Mouse (Mus musculus) urinary bladder, postnatal 10 days (tissue): Measurements from ENCODE around the gene Sulf2.

ENCODE experiments used
- DNase-seq: peaks from one replicate; pipeline ENCODE4 v3.0.0; 2022; ENCODE audit warnings: low spot score

The Sulf2 gene

DNA sequence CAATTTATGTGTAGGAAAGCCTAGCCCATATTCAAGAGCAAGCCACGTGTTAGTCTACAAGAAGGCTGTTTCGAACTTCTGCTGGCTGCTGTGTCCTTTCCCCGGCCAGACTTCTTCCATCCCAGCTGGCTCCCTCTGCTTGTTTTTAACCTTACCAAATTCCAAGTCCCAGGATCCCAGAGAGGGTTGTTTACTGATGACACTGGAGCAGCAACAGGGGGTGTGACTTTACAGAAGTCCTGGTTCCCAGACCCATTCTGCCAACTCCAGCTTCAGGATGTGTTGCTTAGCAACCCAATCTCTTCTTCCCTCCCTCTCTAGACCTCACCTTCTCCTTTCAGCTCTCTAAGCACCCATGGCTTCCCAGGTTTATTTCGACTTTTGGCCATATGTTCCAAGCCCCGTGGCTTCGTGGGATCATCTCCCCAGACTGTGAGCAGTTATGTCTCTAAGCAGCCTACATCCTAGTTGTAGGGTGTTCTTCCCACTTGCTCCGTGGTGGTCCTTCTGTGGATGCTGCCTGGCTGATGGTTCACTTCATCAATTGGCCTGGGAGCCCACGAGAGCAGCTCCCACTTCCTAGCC lies 20.2 kb upstream of the Sulf2 start:
- DNase-seq: no peak

DNA sequence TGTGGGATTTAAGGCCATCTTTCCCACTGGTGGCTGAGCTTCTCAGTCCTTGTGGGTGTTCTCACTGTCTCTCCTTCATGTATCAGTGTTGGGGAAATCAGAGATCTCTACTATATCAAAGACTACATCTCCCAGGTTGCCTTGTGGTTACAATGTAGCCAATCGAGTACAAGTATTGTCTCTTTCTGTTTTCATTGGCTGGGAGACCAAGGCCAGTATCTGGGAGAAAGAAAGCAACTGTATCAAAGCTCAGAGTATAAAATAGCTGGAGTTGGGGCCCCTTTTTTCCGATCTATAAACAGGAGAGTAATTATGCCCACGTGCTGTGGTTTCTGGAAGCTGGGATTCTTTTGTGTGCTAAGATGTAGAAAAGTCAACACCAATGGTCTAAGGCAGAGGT lies 19.7 kb upstream of the Sulf2 start:
- DNase-seq: no peak

DNA sequence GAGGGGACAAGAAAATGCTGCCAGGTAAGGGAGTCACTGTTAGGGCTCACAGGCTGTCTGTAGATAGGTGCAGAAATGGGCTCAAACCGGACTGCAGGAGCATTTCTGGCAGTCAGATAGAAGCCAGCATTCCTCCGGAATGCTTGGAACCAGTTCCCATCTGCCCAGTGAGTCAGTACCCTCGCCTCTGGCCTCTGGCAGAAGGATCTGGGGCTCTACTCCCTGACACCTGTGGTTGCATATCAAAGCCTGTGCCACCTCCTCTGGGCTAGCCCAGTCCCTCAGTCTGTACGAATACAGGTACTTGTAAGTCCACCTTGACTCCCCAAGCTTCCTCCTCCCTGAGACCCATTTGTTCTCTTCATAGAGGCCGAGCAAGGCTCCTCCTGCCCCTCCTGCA lies 17.7 kb upstream of the Sulf2 start:
- DNase-seq: no peak

DNA sequence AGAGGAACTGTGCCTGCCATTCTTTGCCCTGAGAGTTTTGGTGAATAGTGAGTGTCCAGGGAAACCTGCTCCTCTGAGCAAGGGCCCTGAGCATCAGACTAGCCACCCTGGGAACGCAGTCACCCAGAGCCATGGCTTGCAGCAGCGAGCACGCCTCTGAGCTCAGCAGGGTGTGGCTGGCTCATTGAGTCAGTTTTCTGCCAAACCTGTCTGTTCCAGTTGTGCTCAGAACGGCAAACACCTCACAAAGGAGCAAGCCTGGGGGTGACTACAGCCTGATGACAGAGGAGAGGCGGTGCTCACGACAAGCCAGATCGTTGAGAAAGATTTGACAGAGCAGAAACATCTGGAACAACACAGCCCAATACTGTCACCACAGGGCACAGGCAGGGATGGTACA lies 14.7 kb upstream of the Sulf2 start:
- no peak for DNase-seq

DNA sequence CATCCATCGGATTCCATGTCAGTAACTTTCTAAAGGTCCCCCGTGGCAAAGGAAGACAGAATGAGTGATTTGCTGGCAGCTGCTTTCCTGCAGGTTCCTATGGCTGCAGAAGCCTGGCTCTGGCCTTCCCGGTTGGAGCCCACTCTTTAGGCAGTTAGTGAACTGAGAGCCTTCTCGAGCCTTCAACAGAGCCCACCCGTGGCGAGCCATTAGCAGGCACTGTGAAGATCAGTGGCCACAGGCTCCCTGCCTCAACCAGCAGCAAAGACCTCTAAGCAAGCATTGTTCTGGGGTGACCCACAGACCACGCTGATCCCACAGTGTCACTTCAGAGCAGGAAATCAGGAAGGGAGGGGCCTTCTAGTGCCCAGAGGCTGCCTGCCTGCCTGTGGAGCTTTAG lies 13.4 kb upstream of the Sulf2 start:
- DNase-seq: no peak

DNA sequence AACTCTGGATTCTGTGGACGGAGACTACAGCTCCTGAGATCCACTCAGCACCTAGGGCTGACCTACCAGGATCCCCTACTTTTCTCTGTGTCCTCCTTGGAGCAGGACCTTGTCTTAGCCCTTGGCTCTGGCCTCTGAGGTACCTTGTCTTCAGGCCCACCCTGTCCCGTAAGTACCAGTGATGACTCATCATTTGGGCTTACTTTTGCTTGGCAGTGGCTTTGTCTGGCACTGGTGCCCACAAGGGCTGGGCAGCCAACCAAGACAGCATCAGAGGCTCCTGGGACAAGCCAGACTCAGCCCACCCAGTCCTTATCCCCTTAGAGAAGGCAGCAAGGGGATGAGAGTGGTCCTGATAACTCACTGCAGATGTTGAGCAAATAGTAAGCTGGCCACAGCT lies 11.9 kb upstream of the Sulf2 start:
- DNase-seq: no peak

DNA sequence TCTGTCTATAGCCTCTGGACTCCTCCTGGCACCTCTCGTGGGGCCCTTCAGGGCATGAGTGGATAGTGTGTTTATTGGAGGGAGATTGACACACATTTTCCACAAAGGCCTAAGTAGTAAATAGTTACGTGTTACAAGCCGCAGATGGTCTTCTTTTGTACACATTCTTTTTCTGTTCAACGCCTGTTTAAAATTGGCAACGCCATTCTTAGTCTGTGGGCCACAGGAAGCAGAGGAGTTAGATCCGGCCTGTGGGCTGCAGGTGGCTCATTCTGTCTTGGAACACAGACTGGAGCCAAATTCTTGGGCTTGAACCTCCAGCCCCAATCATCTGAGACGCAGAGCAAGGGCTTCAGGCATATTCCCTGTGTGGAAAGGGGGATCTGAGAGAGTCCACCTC lies 9.9 kb upstream of the Sulf2 start:
- DNase-seq: no peak

DNA sequence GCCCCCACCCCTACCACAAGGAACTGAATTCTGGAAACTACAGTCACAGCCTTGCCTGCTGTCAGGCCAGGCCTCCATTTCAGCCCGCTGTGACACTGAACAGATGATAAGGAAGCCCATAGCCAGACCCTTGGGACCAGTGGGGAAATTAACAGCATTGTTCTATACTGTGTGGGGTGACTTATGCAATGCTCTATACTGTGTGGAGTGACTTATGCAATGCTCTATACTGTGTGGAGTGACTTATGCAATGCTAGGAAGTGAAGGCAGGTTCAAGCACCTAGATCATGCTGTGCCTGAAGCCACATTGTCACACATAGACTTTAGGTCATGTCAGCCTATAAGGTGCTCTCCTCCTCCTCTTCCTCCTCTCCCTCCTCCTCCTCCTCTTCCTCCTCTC lies 9.1 kb upstream of the Sulf2 start:
- no peak for DNase-seq

DNA sequence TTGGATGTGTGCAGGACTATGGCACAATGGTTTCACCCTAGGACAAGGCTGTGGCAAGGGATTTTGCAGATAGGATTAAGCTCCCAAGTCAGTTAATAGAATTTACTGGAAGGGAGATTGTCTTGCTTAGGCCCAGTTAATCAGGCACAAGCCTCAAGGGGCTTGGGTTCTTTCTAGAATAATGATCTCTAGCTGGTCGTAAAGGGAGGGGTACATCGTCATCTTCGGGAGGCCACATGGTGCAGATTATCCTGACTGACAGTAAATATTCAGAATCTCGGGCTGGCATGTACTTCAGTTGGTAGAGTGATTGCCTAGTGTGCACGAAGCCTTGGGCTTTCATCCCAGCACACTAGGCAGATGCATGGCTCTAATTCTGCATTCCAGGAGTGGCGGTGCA lies 8.5 kb upstream of the Sulf2 start:
- no peak for DNase-seq

DNA sequence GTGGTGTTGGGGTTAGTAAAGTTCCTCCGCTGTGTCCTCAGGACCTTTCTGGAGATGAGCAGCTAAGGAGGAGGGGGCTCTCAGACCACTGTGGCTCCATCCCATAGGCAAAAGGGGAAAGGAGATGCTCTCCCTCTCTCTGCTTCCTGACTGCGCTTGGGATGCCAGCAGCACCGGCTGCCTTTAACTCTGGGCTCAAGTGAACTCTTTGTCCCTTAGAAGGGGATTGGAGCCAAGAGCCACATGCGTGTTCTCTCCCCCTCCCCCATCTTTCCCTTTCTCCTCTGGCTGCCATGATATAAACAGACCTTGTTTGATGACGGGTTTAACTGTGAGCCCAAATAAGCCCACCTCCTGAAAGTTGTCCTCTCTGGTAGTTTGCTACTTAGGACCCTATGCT lies 7.8 kb upstream of the Sulf2 start:
- DNase-seq: no peak

DNA sequence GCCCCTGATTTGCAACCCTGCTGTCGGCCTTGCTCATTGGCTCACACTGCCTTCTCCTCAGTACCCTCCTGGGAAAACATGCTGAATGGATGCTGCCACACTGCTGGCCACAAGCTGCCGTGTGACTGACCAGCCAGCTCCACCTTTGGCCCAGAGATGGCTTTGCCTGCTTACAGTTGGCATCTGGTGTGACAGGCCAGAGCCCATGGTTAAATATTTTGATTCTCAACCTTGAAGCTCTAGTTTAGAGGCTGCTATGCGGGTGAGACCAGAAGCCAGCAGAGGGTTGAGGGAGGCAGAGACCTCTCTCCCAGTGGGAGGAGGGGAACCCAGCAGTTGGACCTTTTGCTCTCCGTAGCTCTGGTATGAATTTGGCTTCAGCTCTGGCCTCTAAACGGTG lies 6.7 kb upstream of the Sulf2 start:
- DNase-seq: no peak

DNA sequence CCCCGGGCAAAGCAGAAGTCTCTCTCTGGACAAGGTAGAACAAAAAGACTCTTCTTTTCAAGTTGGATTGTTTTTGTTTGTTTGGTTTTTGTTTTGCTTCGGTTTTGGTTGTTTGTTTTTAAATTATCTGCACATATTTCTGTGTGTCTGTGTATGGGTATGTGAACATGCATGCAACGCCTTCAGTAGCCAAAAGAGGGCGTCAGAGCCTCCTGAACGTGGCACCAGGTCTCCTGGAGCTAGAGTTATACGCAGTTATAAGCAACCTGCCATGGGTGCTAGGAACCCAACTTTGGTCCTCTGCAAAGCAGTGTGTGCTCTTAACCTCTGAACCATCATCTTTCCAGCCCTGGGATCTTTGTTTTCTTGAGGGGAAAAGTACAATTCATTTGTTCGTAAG lies 3.8 kb upstream of the Sulf2 start:
- DNase-seq: no peak

DNA sequence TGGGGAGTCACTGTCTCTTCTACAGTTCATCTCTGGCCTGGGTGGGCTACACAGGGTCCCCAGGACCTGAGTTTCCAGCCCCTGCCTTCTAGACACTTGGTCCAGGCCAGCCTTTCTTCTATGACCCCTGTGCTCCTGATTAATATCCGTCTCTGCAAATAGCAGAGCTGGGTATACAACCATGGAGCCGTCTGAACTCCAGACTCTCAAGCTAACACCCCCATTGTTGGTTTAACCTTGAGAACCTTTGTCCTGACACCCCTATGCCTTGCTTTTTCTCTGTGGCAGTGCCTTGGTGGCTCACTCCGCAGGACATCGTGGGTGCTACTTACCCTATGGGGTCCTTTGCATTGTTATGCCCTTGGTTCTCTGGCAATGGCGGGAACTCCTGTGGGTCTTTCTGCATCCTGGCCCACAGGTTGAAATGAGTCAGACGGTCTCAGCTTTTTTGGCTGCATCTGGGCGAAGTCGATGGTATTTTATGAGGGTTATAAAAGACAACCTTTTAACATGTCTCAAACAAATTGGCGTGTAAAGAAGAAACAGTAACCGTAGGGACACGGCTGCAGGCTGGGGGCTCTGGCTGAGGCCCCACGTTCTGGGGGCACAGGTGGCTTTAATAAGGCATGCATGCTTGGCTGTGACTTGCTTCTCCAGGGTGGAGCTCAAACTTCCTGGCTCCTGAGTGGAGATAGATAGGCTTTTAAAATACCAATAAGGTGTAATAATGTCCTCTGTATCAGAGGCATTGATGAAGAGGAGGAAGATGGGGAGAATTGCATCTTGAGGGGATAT lies 2.5 kb upstream of the Sulf2 start:
- DNase-seq: no peak

DNA sequence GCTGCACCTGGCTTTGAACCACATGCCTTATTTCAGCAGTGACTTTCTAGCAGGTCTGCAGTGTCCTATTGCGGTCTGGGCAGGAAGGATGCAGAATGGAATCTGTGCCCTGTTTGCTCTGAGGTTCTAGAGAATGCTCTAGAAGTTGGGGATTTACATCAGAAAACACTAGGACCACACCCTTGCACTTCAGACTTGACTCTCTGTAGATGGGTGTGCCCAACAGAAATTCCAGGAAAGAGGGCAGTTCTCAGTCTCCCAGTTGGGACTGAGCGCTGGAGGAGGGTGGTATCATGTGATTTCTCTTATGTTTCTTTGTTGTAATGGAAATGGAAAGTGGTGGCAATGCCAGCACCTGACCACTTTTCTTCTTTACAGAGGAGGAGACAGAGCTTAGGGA lies 1.7 kb upstream of the Sulf2 start:
- no peak for DNase-seq

DNA sequence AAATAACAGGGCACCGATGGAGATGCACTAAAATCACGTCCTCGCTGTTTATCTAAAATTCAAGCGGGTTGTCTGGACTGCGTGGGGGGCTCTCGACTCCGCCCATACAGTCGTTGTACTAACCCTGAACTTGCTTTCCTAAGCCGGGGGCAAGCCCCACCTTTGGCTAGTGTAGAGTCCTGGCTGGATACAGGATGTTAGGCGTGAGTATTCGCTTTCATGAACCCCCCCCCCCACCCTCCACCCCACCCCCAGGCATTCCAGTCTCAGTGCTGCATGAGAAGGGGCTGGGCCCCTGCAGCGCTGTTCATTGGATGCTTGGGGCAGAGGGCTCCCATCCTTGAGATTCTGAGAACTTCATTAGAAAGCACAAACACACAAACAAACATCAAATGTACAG lies 659 bp upstream of the Sulf2 start:
- DNase-seq: no peak

DNA sequence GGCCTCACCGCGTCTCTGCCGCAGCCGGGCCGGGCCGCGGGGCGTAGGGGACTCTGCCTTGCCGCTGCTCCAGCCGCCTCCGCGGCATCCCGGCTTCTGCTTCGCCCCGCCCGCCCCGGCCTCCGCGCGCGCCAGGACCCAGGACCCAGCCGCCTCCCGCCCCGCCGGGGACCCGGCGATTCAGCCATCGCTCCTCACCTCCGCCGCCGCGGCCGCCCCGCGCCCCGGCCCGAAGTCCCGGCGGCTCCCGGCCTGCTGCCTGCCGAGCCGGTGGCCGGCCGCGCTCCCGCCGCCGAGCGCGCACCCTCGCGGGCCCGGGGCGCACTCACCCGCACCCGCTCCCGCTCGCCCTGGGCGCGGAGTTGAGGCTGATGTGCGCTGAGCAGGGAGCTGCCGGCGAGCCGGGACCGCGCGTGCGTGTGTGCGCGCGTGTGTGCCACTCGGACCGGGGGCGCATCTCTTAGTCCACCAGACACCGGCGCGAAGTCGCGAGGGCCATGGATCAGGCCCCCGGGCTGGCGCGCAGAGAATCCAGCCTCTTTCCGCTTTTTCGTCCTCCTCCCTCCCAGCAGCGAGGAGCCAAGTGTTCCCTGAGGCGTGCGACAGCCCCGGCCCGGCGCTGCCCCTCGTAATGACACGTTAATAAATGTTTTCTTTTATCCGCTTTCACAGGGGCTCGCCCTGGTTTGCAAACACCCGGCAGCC lies 562 bp downstream of the Sulf2 start:
- no peak for DNase-seq

DNA sequence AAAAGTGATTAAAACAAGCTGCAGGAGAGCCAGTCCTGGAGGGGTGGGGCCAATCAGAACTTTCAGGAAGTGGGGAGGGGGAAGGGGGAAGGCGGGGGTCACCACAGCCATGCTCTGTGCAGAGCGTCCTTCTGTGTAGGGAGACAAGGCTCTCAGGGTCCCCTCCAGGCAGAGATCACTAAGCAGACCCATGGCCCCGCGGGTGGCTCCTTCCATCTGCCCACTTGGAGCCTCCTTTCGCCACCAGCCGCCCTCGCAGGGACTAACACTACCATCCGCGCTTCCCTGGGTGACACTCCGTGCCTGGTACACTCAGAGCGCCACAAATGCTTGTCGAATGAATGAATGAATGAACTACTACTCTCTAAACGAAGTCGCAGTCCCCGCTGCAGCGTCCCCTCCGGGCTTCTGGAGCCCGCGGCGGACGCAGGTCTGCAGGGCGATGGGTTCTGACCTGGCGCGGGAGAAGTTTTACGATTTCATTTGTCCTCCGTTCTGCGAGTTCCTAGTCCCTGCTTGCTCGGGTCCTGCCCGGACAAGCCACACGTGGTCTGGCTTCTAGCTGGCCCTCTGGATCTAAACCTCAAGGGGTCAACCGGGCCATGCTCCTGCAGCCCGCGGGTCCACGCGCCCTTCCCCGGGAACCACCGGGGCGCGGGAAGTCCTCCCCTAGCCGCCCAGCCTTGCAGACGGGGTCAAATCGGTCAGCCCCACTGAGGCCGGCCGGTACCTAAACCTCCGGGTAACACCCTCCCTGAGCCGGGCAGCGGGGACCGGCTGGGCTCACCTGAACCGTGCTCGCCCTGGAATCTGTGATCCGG lies 1.4 kb downstream of the Sulf2 start:
- DNase-seq: no peak

DNA sequence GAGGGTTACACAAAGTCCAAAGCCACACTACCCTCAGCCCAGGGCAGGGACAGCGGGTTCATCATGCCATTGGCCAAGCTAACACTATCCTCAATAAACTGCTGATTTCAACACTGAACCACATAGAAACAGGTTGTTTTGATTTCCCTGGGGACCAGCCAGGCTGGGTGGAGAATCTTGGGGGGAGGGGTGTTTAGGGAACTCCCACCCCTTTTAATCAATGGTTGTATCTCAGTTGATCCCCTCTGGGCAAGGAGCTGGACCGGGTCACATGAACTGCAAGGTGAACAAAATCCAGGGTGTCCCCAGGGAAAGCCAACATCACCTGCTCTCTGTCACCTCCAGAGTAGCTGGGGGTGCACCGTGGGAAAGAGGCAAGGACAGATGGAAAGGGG lies 2.1 kb downstream of the Sulf2 start:
- DNase-seq: no peak

DNA sequence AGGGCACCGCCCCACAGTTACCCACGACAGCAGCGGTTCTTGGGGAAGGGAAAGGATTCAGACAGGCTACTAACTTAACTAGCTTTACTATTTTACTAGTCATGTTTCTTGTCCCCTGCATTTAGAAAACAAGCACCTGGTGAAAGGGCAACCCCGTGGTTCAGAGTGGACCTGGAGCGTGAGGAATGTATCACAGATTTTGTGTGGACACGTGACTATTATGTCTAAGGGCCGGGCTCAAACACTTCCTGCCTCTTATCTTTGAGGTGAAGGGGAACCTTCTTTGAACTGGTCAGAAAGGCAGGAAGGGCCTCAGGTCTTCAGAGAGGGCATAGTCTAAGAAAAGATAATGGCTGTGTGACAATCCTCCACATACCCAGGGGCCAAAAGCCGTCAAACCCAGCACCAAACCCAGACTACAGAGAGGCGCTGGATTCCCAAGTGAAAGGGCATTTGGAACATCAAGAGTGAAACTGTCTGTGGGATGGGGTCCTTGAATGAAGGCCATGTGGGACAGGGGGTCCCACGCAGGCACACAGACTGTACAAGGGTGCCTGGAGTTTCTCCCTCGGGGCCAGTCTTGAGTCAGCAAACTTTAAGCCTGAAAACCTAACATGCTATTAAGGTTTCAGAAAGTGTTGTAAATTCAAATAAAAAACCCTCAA lies 2.6 kb downstream of the Sulf2 start:
- DNase-seq: no peak

DNA sequence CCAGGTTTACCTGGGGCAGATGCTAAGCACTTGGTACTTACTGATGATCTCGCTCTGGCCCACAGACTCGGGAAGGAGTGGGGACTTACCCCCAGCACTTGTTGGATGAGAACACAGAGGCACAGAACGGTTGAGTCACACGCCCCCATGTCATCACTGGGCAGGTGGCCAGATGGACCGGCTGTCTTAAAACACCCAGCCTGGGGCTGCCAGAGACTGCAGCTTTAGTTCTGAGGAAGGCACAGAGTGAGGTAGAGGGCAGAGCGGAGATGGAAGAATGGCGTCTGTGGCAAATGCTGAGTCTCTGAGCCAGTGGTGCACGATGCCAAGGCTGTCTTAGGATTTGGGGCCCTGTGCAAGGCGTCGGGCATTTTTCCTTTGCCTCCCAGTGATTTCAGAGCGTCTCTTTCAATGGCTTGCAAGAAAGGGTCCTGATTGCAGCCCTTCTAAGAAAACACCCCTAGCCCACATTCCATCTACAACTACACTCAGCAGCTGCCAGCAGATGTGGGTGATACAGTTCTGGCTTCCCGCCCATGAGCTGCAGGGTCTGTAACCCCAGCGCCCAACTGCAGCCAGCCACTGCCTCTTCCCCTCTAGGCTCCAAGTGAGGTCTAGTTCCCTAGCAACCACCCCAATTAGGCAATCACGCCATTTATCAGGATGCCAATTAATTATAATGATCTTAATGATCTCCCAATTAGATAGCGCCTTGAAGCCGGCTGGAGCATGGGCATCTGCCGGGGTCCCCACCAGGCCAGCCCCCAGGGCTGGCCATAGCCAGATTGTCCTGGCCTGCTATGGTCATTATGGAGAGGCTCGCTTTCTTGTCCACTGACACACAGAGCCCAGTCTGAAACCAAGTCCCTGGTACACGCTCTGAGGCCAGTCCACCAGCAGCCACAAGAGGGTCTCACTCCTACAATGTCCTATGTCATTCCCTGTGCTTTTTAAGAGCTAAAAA lies 3.7 kb downstream of the Sulf2 start:
- no peak for DNase-seq

DNA sequence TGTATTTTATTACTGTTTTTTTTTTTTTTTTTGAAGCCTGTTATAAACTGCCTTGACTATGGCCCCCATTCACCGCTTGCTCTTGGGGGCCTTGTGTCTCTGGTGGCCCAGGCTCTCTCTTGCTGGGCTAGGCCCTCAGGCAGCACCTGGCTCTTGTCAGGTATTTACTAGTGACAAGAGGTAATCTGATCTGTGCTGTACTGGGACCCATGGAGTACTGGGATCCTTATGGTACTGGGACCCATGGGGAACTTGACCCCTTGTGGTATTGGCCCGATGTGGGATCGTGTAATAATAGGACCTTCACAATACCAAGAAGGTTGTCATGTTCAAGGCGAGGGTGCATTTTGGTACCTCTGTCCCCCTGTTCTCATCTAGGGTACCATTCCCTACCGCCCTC lies 4.9 kb downstream of the Sulf2 start:
- no peak for DNase-seq
